Mouse (Mus musculus) lung, adult 18-20 months (tissue): ENCODE results near the gene Epn3.

ENCODE experiments used
- DNase-seq, 2 experiments: peaks; one replicate each; pipeline ENCODE4 v3.0.0; 2022; ENCODE audit warnings: mixed read lengths in 2 of 2

The Epn3 gene

GRCm38 (mm10) chr11:94469136-94470064 lies 30.4 kb downstream of the Epn3 start:
- DNase-seq, result no peak

GRCm38 (mm10) chr11:94468582-94469064 lies 31.2 kb downstream of the Epn3 start:
- no peak for DNase-seq

GRCm38 (mm10) chr11:94466333-94466855 lies 33.4 kb downstream of the Epn3 start:
- DNase-seq, result no peak

- DNase-seq, result no peak
Measured at GRCm38 (mm10) chr11:94464170-94464569, 35.6 kb downstream of the Epn3 start.

GRCm38 (mm10) chr11:94461856-94462255 lies 37.9 kb downstream of the Epn3 start:
- DNase-seq, result no peak

- no peak for DNase-seq
Measured at GRCm38 (mm10) chr11:94457001-94457400, 42.8 kb downstream of the Epn3 start.

GRCm38 (mm10) chr11:94456347-94456746 lies 43.4 kb downstream of the Epn3 start:
- DNase-seq, result no peak

- no peak for DNase-seq
Measured at GRCm38 (mm10) chr11:94455161-94455820, 44.5 kb downstream of the Epn3 start.

GRCm38 (mm10) chr11:94454756-94455155 lies 45.0 kb downstream of the Epn3 start:
- no peak for DNase-seq

- peak; percentile 51 to 66 for DNase-seq
Measured at GRCm38 (mm10) chr11:94451091-94451773, 48.5 kb downstream of the Epn3 start.

GRCm38 (mm10) chr11:94449886-94450285 lies 49.9 kb downstream of the Epn3 start:
- no peak for DNase-seq

GRCm38 (mm10) chr11:94449239-94449638 lies 50.5 kb downstream of the Epn3 start:
- no peak for DNase-seq

GRCm38 (mm10) chr11:94447017-94447416 lies 52.8 kb downstream of the Epn3 start:
- DNase-seq, result no peak

GRCm38 (mm10) chr11:94445300-94445699 lies 54.5 kb downstream of the Epn3 start:
- DNase-seq, result no peak

- DNase-seq, result no peak
Measured at GRCm38 (mm10) chr11:94444829-94445228, 54.9 kb downstream of the Epn3 start.

- DNase-seq, result no peak
Measured at GRCm38 (mm10) chr11:94441752-94442151, 58.0 kb downstream of the Epn3 start.

- no peak for DNase-seq
Measured at GRCm38 (mm10) chr11:94441122-94441521, 58.7 kb downstream of the Epn3 start.

GRCm38 (mm10) chr11:94440421-94440820 lies 59.4 kb downstream of the Epn3 start:
- DNase-seq, result no peak
